Mouse (Mus musculus) large intestine, adult 2 months (tissue): ENCODE measurements at regions not wholly inside any gene's neighbourhood (a gene's known extent, or its start where the extent isn't known, plus 50 kb on each side); places are given as distances from the start of the nearest gene placed in this dataset.

Experiments used
- DNase-seq: peaks from one replicate; pipeline ENCODE4 v3.0.0-alpha.2; 2012; ENCODE audit warnings: low read depth, low spot score
- WGBS: fragments of 180-500 bp; shearing (Covaris S2); methylation state at CpG from one replicate; pipeline ENCODE4 v1.1.7; 2018; 5-methylcytosine and 5-hydroxymethylcytosine counted together

- 32% methylated on average over 9 of the region's 9 CpGs for WGBS
- DNase-seq = no peak
Measured at GRCm38 (mm10) chr2:178593743-178594142, 163.4 kb downstream of the Cdh26 start.

- WGBS = 12% methylated on average over 6 of the region's 6 CpGs
- no peak for DNase-seq
Measured at GRCm38 (mm10) chr2:178594177-178594576, 163.8 kb downstream of the Cdh26 start.

- DNase-seq = no peak
- WGBS = 42% methylated on average over 16 of the region's 16 CpGs
Measured at GRCm38 (mm10) chr2:178596312-178597083, 166.2 kb downstream of the Cdh26 start.

GRCm38 (mm10) chr2:178597084-178597470 is 166.7 kb downstream of the Cdh26 start:
- DNase-seq = no peak
- WGBS = 51% methylated on average over 7 of the region's 7 CpGs

GRCm38 (mm10) chr2:178598371-178598770 is 168.0 kb downstream of the Cdh26 start:
- no peak for DNase-seq
- WGBS = 90% methylated on average over 5 of the region's 5 CpGs

- no peak for DNase-seq
- 95% methylated on average over 3 of the region's 3 CpGs for WGBS
Measured at GRCm38 (mm10) chr2:178598836-178599235, 168.5 kb downstream of the Cdh26 start.

- no peak for DNase-seq
- 59% methylated on average over 2 of the region's 2 CpGs for WGBS
Measured at GRCm38 (mm10) chr2:178603443-178603842, 173.1 kb downstream of the Cdh26 start.

- 12% methylated on average over 4 of the region's 4 CpGs for WGBS
- DNase-seq = no peak
Measured at GRCm38 (mm10) chr2:178606733-178607132, 176.4 kb downstream of the Cdh26 start.

- 46% methylated on average over 18 of the region's 18 CpGs for WGBS
- no peak for DNase-seq
Measured at GRCm38 (mm10) chr2:178610211-178610975, 180.1 kb downstream of the Cdh26 start.

GRCm38 (mm10) chr2:178614761-178615160 is 184.4 kb downstream of the Cdh26 start:
- whole genome bisulfite sequencing = 79% methylated on average over 7 of the region's 7 CpGs
- no peak for DNase-seq

GRCm38 (mm10) chr2:178622801-178623200 is 192.5 kb downstream of the Cdh26 start:
- WGBS = 51% methylated on average over 3 of the region's 3 CpGs
- no peak for DNase-seq

GRCm38 (mm10) chr2:178624475-178624874 is 194.1 kb downstream of the Cdh26 start:
- no peak for DNase-seq
- 78% methylated on average over 3 of the region's 3 CpGs for WGBS

GRCm38 (mm10) chr2:178624907-178625306 is 194.6 kb downstream of the Cdh26 start:
- no peak for DNase-seq
- 72% methylated on average over 1 of the region's 1 CpGs for WGBS

GRCm38 (mm10) chr2:178629756-178630155 is 199.4 kb downstream of the Cdh26 start:
- no peak for DNase-seq
- 22% methylated on average over 7 of the region's 7 CpGs for WGBS

GRCm38 (mm10) chr2:178630511-178630910 is 200.2 kb downstream of the Cdh26 start:
- WGBS = 78% methylated on average over 12 of the region's 12 CpGs
- no peak for DNase-seq

- no peak for DNase-seq
- WGBS = 40% methylated on average over 3 of the region's 3 CpGs
Measured at GRCm38 (mm10) chr2:178631336-178631735, 201.0 kb downstream of the Cdh26 start.

- DNase-seq = no peak
- 65% methylated on average over 12 of the region's 12 CpGs for WGBS
Measured at GRCm38 (mm10) chr2:178631966-178632365, 201.6 kb downstream of the Cdh26 start.

- no peak for DNase-seq
- WGBS = 85% methylated on average over 13 of the region's 13 CpGs
Measured at GRCm38 (mm10) chr2:178632831-178633585, 202.7 kb downstream of the Cdh26 start.

- 68% methylated on average over 10 of the region's 10 CpGs for WGBS
Measured at GRCm38 (mm10) chr2:178634116-178634515, 203.8 kb downstream of the Cdh26 start.

GRCm38 (mm10) chr2:178635685-178636084 is 205.4 kb downstream of the Cdh26 start:
- WGBS = 18% methylated on average over 4 of the region's 4 CpGs

More at GRCm38 (mm10) chr2:178634116-178634515, 203.8 kb downstream of the Cdh26 start:
- no peak for DNase-seq

More at GRCm38 (mm10) chr2:178635685-178636084, 205.4 kb downstream of the Cdh26 start:
- no peak for DNase-seq
